Mouse (Mus musculus) frontal cortex, adult 2 months (tissue): ENCODE measurements around the gene Gm49661. TPM values are rescaled to one million over a fixed set of nuclear protein-coding genes. Genes with fewer than 3 reads are reported as not detected.

ENCODE experiments used
- DNase-seq, 2 experiments: peaks; one replicate each; pipeline ENCODE4 v3.0.0; 2022; ENCODE audit warnings: low spot score in 1 of 2; ENCODE audit errors: extremely low spot score in 1 of 2
- polyA plus RNA-seq: library from polyadenylated mRNA; depleted of rRNA; stranded (reverse); fragments of >200 nt; gene quantifications from 2 replicates; pipeline ENCODE4 v1.2.3, GENCODE M21; 2012; rRNA removed

The Gm49661 gene
- polyA plus RNA-seq, 1 experiment: not detected

GRCm38 (mm10) chr8:84935489-84935888 is 33.7 kb downstream of the Gm49661 start:
- no peak for DNase-seq

- peak in 1 of 2 experiments; percentile 55 for DNase-seq
These were observed 34.4 kb downstream of the Gm49661 start for GRCm38 (mm10) chr8:84934860-84935259.

DNA sequence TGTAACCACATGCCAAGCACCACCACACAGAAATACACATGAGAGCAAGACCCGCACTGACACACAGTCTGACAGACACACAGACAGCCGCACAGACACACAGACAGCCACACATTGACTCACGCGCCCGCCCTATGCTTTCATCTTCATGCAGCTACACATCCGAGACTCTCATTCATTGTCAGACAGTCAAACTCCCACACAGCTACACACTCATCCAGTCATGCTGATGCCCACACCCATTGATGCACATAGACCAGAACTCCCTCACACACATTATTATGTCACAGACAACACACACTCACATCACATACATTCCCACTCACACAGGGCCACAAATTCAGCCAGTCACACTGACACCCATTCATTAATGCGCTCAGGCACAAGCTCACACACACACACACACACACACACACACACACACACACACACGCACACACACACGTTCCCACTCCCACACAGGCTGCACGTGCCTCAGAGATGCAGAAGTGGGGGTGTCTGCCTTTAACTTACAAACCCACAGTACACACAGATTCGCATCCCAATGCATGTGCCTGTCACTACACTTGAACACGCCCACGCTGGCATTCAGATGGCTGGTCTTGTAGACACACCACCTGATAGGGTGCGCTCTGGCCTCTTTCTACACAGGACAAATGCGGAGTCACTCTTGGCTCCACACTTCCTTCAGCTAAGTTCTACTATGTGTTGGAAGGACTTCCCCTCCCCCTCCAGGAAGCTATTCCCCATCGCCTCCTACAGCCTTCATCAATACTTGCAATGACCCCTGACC is 35.3 kb downstream of the Gm49661 start:
- peak in 1 of 2 experiments; percentile 68 for DNase-seq

- no peak for DNase-seq
These were observed 38.7 kb downstream of the Gm49661 start for GRCm38 (mm10) chr8:84930582-84930981.

DNA sequence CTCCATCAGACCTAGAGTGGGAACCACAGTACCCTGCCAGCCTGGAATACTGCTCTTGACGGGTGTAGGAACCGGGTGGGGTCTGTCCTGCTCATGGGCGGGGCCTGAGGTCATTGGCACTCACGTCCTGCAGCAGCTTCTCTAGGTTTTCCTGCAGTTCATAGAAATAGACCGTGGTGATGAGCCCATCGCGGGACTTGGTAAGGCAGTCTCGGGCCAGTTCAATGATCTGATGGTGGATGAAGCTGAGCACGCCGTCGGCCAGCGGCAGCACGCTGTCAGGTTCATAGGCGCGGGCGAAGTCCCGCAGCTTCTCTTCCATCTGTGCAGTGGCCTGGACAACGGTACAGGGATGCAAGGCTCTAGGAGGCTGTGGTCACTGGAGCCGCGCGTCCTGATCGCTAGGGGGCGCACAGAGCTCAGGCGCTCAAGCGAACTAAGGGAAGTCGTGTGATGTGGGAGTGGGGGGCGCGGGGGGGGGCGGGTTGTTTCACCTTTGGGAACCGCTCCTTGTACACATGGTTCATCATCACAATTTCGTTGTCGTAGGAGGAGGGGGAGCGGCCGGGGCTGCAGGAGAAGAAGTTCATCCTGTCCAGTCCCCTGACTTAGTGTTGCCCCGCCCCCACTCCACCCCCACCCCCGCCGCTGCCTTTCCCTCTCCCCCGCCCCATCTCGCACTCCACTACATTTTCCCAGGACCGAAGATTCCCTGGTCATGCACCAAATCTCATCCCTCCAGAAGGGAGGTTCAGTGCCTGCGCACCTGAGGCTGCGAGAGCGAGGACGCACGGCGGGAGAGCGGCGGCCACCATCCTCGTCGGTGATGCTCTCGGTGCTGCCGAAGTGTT is 40.6 kb downstream of the Gm49661 start:
- peak in 1 of 2 experiments; percentile 82 for DNase-seq

- no peak for DNase-seq
These were observed 41.7 kb downstream of the Gm49661 start for GRCm38 (mm10) chr8:84927513-84927912.

- no peak for DNase-seq
These were observed 43.7 kb downstream of the Gm49661 start for GRCm38 (mm10) chr8:84925557-84925956.

DNA sequence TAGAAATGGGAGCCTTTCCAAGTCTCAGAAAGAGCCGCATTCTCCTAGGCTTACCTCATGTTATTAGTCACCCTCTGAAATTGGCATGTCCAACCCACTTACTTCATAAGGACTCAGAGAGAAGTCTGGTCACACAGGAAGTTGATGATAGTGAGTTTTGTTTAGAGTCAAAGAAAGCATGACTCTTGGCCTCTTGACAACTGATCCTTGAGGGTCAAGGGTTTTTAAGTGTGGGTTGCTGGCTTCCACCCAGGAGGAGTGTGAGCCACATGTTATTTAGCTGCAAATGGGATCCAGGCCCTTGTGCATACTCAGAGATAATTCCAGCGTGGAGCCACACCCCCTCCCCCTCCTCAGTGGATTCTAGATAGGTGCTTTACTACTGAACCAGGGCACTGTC is 47.6 kb downstream of the Gm49661 start:
- DNase-seq: no peak

DNA sequence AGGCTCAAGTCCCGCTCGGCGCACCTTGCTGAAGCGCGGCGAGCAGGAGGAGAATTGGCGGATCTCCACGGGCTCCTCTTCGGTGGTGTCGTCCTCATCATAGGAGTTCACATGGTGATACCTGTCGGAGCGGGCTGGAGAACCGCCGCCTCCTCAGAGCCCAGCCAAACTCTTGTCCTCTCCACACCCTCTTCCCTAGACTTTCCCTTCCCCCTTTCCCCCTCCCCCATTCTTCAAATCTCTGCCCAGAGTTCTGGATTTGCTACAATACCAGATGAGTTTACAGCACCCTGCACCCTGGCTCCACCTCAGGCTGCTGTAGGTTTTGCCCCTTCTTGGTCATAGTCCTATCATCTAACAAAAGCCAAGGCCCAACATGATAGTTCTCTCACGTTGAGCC is 50.6 kb downstream of the Gm49661 start:
- no peak for DNase-seq

DNA sequence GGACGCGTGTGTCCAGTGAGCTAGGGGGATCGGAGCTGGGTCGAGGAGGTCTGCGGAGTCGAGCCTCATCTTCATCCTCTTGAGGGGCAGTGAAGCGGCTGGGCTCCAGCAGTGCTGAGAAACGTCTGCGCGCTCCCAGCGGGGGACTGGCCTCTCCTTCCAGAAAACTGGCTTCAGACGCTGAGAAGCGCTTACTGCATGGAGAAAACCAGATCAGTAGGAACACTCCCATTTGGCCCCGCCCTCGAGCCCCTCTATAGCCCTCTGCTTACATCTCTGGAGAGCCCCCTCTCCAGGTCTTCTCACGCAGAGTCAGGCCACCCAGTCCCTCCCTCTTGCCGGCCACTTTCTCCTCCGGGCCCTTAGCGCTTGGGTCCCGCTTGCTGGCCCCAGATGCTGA is 51.5 kb downstream of the Gm49661 start:
- no peak for DNase-seq

Other genes starting within 250 kb of the Gm49661 start
- gene G430095P16Rik, start 246.4 kb downstream of the Gm49661 start, polyA plus RNA-seq: 0.36 TPM in 1 of 2 replicates, not detected in the other
- gene Nfix, start 169.1 kb downstream of the Gm49661 start, polyA plus RNA-seq: 51.3 and 61.3 TPM in 2 replicates
- 14.6 and 15.5 TPM in 2 replicates for gene Dand5, start 146.6 kb downstream of the Gm49661 start, polyA plus RNA-seq
- 28.0 and 30.9 TPM in 2 replicates for gene Gadd45gip1, start 137.9 kb downstream of the Gm49661 start, polyA plus RNA-seq
- gene Rad23a, start 128.8 kb downstream of the Gm49661 start, polyA plus RNA-seq: 75.2 and 80.5 TPM in 2 replicates
- 561 and 590 TPM in 2 replicates for gene Calr, start 122.5 kb downstream of the Gm49661 start, polyA plus RNA-seq
- 59.6 and 59.7 TPM in 2 replicates for gene Farsa, start 112.4 kb downstream of the Gm49661 start, polyA plus RNA-seq
- 4.2 and 5.2 TPM in 2 replicates for gene Syce2, start 97.3 kb downstream of the Gm49661 start, polyA plus RNA-seq
- gene Gcdh, start 75.5 kb downstream of the Gm49661 start, polyA plus RNA-seq: 55.1 and 71.5 TPM in 2 replicates
- 0.17 and 0.38 TPM in 2 replicates for gene Klf1, start 67.5 kb downstream of the Gm49661 start, polyA plus RNA-seq
- gene Dnase2a, start 60.9 kb downstream of the Gm49661 start, polyA plus RNA-seq: 5.7 and 6.5 TPM in 2 replicates
- gene Mast1, start 32.1 kb downstream of the Gm49661 start, polyA plus RNA-seq: 69.0 and 76.3 TPM in 2 replicates
- 7.6 and 7.9 TPM in 2 replicates for gene Rtbdn, start 22.4 kb downstream of the Gm49661 start, polyA plus RNA-seq
- 318 and 332 TPM in 2 replicates for gene Prdx2, start 154 bp upstream of the Gm49661 start, polyA plus RNA-seq
- gene Rnaseh2a, start 334 bp upstream of the Gm49661 start, polyA plus RNA-seq: 37.5 and 39.7 TPM in 2 replicates
- 52.0 and 106 TPM in 2 replicates for gene Junb, start 9.3 kb upstream of the Gm49661 start, polyA plus RNA-seq
- gene Hook2, start 21.2 kb upstream of the Gm49661 start, polyA plus RNA-seq: 20.7 and 26.0 TPM in 2 replicates
- gene Best2, start 45.1 kb upstream of the Gm49661 start, polyA plus RNA-seq: 0.10 TPM in 1 of 2 replicates, not detected in the other
- 238 and 271 TPM in 2 replicates for gene Asna1, start 55.8 kb upstream of the Gm49661 start, polyA plus RNA-seq
- 150 and 167 TPM in 2 replicates for gene Trir, start 57.4 kb upstream of the Gm49661 start, polyA plus RNA-seq
- 96.1 and 109 TPM in 2 replicates for gene Tnpo2, start 67.5 kb upstream of the Gm49661 start, polyA plus RNA-seq
- 42.4 and 46.3 TPM in 2 replicates for gene Fbxw9, start 90.6 kb upstream of the Gm49661 start, polyA plus RNA-seq
- 0.74 TPM in 1 of 2 replicates, not detected in the other for gene Gm5741, start 98.5 kb upstream of the Gm49661 start, polyA plus RNA-seq
- 66.6 and 68.7 TPM in 2 replicates for gene Dhps, start 102.3 kb upstream of the Gm49661 start, polyA plus RNA-seq
- gene Wdr83os, start 111.3 kb upstream of the Gm49661 start, polyA plus RNA-seq: 110 and 122 TPM in 2 replicates
- 57.8 and 58.2 TPM in 2 replicates for gene Wdr83, start 111.9 kb upstream of the Gm49661 start, polyA plus RNA-seq
- gene Man2b1, start 113.8 kb upstream of the Gm49661 start, polyA plus RNA-seq: 40.2 and 46.9 TPM in 2 replicates
- 3.2 and 4.0 TPM in 2 replicates for gene Zfp791, start 153.7 kb upstream of the Gm49661 start, polyA plus RNA-seq
- gene Cks1brt, start 182.5 kb upstream of the Gm49661 start, polyA plus RNA-seq: not detected in 2 replicates